ENCODE assay signal across 28 mouse cellular contexts in genomic region chr11:97447979-97448378, GRCm38 (mm10). TPM values are rescaled to one million over a fixed set of nuclear protein-coding genes. Genes with fewer than 3 reads are reported as not detected.
DNase-seq lines count a peak whose midpoint lies in the region; ATAC-seq and TF ChIP-seq lines count a peak whose summit lies in the region.
"Had no signal": no experiment of that assay in that cellular context is flagged by ENCODE, and none has a peak within 500 bp of the region (broad histone marks: within the 10 kb centered on the region; RNA-seq: fewer than 3 reads in every experiment).

No protein-coding gene starts in this region.

- H3K27ac ChIP-seq in heart, embryonic 12.5 days (ENCODE audit: poor library complexity, severe bottlenecking) = no peak overlapping the region
- H3K27ac ChIP-seq in heart, embryonic 10.5 days = no peak overlapping the region
- peak overlapping the region; percentile 93 for H3K27ac ChIP-seq in lung, postnatal 0 days (ENCODE audit: low read length)
- H3K27ac ChIP-seq: forebrain, embryonic 12.5 days; left cerebral cortex, adult 2 months; limb, embryonic 13.5 days; midbrain, embryonic 12.5 days; neural tube, embryonic 13.5 days had no signal

- H3K36me3 ChIP-seq in heart, embryonic 12.5 days = peaks cover 96% of the 10 kb centered on the region
- H3K36me3 ChIP-seq in heart, embryonic 10.5 days = peaks cover 98% of the 10 kb centered on the region
- peaks cover 19% of the 10 kb centered on the region; the same call in 1 of the 2 replicates for H3K36me3 ChIP-seq in lung, postnatal 0 days (ENCODE audit: insufficient read depth, low read length)

- peak; percentile 50 for DNase-seq in cerebellum, adult 9-11 months
- no peak for DNase-seq in cerebellum, postnatal 4 days (ENCODE audit: low spot score in 2 of 2)
- DNase-seq in heart, embryonic 10.5 days (ENCODE audit: low spot score) = no peak
- no peak for DNase-seq in lung, postnatal 0 days (ENCODE audit: low spot score)
- no peak for DNase-seq in lung, adult 18-20 months
- DNase-seq: cerebellum, adult 11 months; cerebellum, postnatal 14 days; forebrain, postnatal 0 days; gastrocnemius, postnatal 10 days; kidney, adult 2 months; kidney, postnatal 36 days; lung, embryonic 14.5 days; right cerebral cortex, postnatal 4 days; thymus, adult 18-20 months; thymus, postnatal 25 days had no signal

- H3K4me2 ChIP-seq in heart, embryonic 12.5 days = peak overlapping the region; percentile 34
- no peak overlapping the region for H3K4me2 ChIP-seq in lung, postnatal 0 days (replicated peaks; ENCODE audit: low read depth, low read length)
- H3K4me2 ChIP-seq: forebrain, embryonic 12.5 days; intestine, embryonic 15.5 days; limb, embryonic 13.5 days; lung, embryonic 14.5 days; midbrain, embryonic 12.5 days; neural tube, embryonic 13.5 days had no signal

- WGBS in heart, embryonic 12.5 days = 78% methylated on average over 7 of the region's 7 CpGs
- 77% methylated on average over 7 of the region's 7 CpGs for WGBS in heart, embryonic 10.5 days
- 83% methylated on average over 7 of the region's 7 CpGs for WGBS in lung, postnatal 0 days

- no peak overlapping the region for H3K9ac ChIP-seq in heart, embryonic 12.5 days
- H3K9ac ChIP-seq in lung, postnatal 0 days (replicated peaks; ENCODE audit: low read depth) = no peak overlapping the region
- H3K9ac ChIP-seq: forebrain, embryonic 12.5 days; forebrain, postnatal 0 days; intestine, embryonic 15.5 days; limb, embryonic 13.5 days; lung, embryonic 14.5 days; midbrain, embryonic 12.5 days; neural tube, embryonic 13.5 days had no signal

- H3K4me3 ChIP-seq in heart, embryonic 12.5 days = no peak overlapping the region
- no peak overlapping the region for H3K4me3 ChIP-seq in heart, embryonic 10.5 days
- H3K4me3 ChIP-seq in lung, postnatal 0 days (ENCODE audit: low read depth, low read length) = no peak overlapping the region
- H3K4me3 ChIP-seq: forebrain, embryonic 12.5 days; intestine, embryonic 15.5 days; layer of hippocampus, adult 2 months; left cerebral cortex, adult 2 months; limb, embryonic 13.5 days; midbrain, embryonic 12.5 days; neural tube, embryonic 13.5 days had no signal

- no peak for TF ChIP-seq EP300 in lung, postnatal 0 days (IDR thresholded peaks at IDR 0.05)

- peaks cover 61% of the 10 kb centered on the region for H3K4me1 ChIP-seq in heart, embryonic 12.5 days (replicated peaks)
- peaks cover 76% of the 10 kb centered on the region for H3K4me1 ChIP-seq in heart, embryonic 10.5 days
- H3K4me1 ChIP-seq in lung, postnatal 0 days (ENCODE audit: insufficient read depth, low read depth, low read length) = peaks cover 6% of the 10 kb centered on the region

- H3K27me3 ChIP-seq in heart, embryonic 12.5 days (replicated peaks) = no peaks in the 10 kb centered on the region
- H3K27me3 ChIP-seq in heart, embryonic 10.5 days (ENCODE audit: insufficient read depth, poor library complexity, severe bottlenecking) = no peaks in the 10 kb centered on the region
- no peaks in the 10 kb centered on the region for H3K27me3 ChIP-seq in lung, postnatal 0 days (replicated peaks; ENCODE audit: insufficient read depth, low read length)
- H3K27me3 ChIP-seq: intestine, embryonic 15.5 days; limb, embryonic 13.5 days; Patski had no signal

- ATAC-seq in heart, embryonic 12.5 days (ENCODE audit: insufficient number of reproducible peaks, low FRiP score) = no peak
- ATAC-seq in lung, postnatal 0 days = no peak
- no peak for ATAC-seq in inflammation-experienced regulatory T-cells, adult 6 months
- ATAC-seq: forebrain, postnatal 0 days; hindbrain, embryonic 16.5 days; intestine, embryonic 15.5 days; Patski had no signal

- TF ChIP-seq CTCF in lung, postnatal 0 days (IDR thresholded peaks at IDR 0.05) = no peak

- no peaks in the 10 kb centered on the region for H3K9me3 ChIP-seq in heart, embryonic 12.5 days (replicated peaks)
- H3K9me3 ChIP-seq in heart, embryonic 10.5 days = no peaks in the 10 kb centered on the region
- no peaks in the 10 kb centered on the region for H3K9me3 ChIP-seq in lung, postnatal 0 days (ENCODE audit: low read length)
- H3K9me3 ChIP-seq: forebrain, embryonic 12.5 days; intestine, embryonic 15.5 days; limb, embryonic 13.5 days; midbrain, embryonic 12.5 days; neural tube, embryonic 13.5 days had no signal

RNA-seq across cellular contexts. Expression of gene Arhgap23, which starts 32.6 kb away (rescaled TPM):
- polyA plus RNA-seq in heart, embryonic 12.5 days (2016; fragmentation: Nextera tagmentation; extraction: Ambion mirVana) = 12.4 and 12.5 TPM in 2 replicates
- 6.8 and 7.8 TPM in 2 replicates for polyA plus RNA-seq in heart, embryonic 10.5 days (2016; fragmentation: Nextera tagmentation; extraction: Ambion mirVana)
- polyA plus RNA-seq in lung, postnatal 0 days (2015; fragmentation: Nextera tagmentation; extraction: Ambion mirVana) = 7.0 and 8.4 TPM in 2 replicates
- polyA plus RNA-seq in inflammation-experienced regulatory T-cells, adult 6 months (2017; shearing (Covaris generic)) = not detected

RNA-seq across cellular contexts. Expression of gene 4933428G20Rik, which starts 52.2 kb away (rescaled TPM):
- 0.90 and 1.00 TPM in 2 replicates for polyA plus RNA-seq in heart, embryonic 12.5 days (2016; fragmentation: Nextera tagmentation; extraction: Ambion mirVana)
- 1.3 TPM in 2 replicates for polyA plus RNA-seq in heart, embryonic 10.5 days (2016; fragmentation: Nextera tagmentation; extraction: Ambion mirVana)
- 0.32 and 0.42 TPM in 2 replicates for polyA plus RNA-seq in lung, postnatal 0 days (2015; fragmentation: Nextera tagmentation; extraction: Ambion mirVana)
- not detected for polyA plus RNA-seq in inflammation-experienced regulatory T-cells, adult 6 months (2017; shearing (Covaris generic))
- polyA plus RNA-seq: embryonic facial prominence, embryonic 11.5 days; kidney, adult 2 months; spleen, adult 2 months had no signal
